Mouse (Mus musculus) spleen, adult 2 months (tissue): ENCODE data around the gene Usp47.

ENCODE experiments used
- CTCF ChIP-seq: fragments of 200-500 bp; IDR thresholded peaks from 2 replicates; pipeline ENCODE4 v1.5.1; 2011; ENCODE audit warnings: mild to moderate bottlenecking, inconsistent platforms; ENCODE audit not compliant: insufficient read depth, insufficient read length, insufficient replicate concordance; ENCODE audit errors: extremely low read depth
- POLR2A ChIP-seq: fragments of 200-500 bp; IDR thresholded peaks from 2 replicates; pipeline ENCODE4 v1.6.1; 2011; ENCODE audit warnings: low read depth, low read length, inconsistent platforms

DNA sequence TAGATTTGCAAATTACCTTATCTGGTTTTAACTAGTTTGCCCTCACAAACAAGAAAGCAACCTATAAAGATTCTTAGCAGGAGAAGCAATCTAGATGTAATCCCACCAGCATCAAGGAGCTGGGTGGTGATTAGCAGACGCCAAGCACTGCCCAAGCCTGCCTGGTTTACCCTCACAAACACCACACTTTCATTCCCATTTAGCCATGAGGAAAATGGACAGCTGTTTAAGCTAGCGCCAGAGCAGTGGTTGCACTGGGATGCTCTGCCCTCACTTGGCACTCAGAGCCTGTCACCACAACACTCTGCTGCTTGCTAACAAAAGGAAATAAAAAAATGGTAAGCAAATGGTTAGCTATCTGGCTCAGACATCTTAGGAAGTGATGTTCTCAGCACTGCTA, 9.2 kb upstream of the Usp47 start:
- TF ChIP-seq POLR2A, result no peak
- no peak for TF ChIP-seq CTCF
